Mouse (Mus musculus) CH12.LX (cell line): Measurements from ENCODE around the gene Ptprg.

Source experiments
- CHD2 ChIP-seq: IDR thresholded peaks from 2 replicates; pipeline ENCODE4 v1.6.1; 2011; ENCODE audit warnings: low read length, improper control_type of control experiment
- CTCF ChIP-seq, 2 experiments: IDR thresholded peaks in 1 of 2; conservative IDR thresholded peaks in 1 of 2; 2 replicates each; pipeline ENCODE4 v1.5.1; 2011 to 2012; ENCODE audit warnings: low read depth in 2 of 2, low read length in 2 of 2, improper control_type of control experiment in 1 of 2, inconsistent platforms in 1 of 2, mild to moderate bottlenecking in 1 of 2, moderate library complexity in 1 of 2
- EP300 ChIP-seq: IDR thresholded peaks from 2 replicates; pipeline ENCODE4 v1.6.1; 2011; ENCODE audit warnings: low read length, improper control_type of control experiment
- MXI1 ChIP-seq: IDR thresholded peaks from 2 replicates; pipeline ENCODE4 v1.6.1; 2011; ENCODE audit warnings: mild to moderate bottlenecking, low read depth, low read length, improper control_type of control experiment

DNA sequence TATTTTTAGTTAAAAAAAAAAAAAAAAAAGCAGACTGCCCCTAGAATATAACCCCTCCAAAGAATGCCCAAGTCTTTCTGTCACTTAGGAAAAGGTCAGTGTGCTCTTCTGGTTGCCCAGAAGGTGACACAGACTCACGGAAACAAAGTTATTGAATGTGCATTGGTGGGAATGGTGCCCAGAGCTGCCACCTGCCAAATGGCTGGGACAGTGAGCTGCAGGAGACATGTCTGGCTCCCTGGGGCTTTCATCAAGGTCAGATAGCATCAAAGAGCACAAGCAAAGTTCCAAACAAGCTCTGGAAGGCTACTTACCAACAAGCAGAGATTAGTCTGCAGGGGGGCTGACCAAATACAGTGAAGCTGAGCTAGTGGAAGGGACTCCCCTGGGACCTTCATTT lies 43.2 kb upstream of the Ptprg start:
- TF ChIP-seq CHD2 (no peak), CTCF (conservative IDR thresholded peaks at IDR 0.05 in 1 of 2, IDR thresholded peaks at IDR 0.05 in 1 of 2; ENCODE audit: low read depth in 2 of 2, low read length in 2 of 2) (no peak), MXI1 (no peak), EP300 (no peak)
